Mouse (Mus musculus) CH12.LX (cell line): ENCODE measurements around the gene H60c. TPM values are rescaled to one million over a fixed set of nuclear protein-coding genes. Genes with fewer than 3 reads are reported as not detected.

ENCODE experiments used
- DNase-seq: peaks from one replicate; pipeline ENCODE4 v3.0.0-alpha.2; 2013; ENCODE audit errors: extremely low read depth
- H3K27ac ChIP-seq: 2 replicates; pipeline ENCODE4 v1.5.1; 2012; ENCODE audit warnings: low read depth, mild to moderate bottlenecking, control low read depth, moderate library complexity; ENCODE audit not compliant: insufficient read depth
- H3K27me3 ChIP-seq: replicated peaks from 2 replicates; pipeline ENCODE3; 2012; ENCODE audit warnings: inconsistent platforms
- H3K36me3 ChIP-seq, 2 experiments: replicated peaks in 1 of 2; 2 replicates each; pipeline versions ENCODE3 to v1.6.1; 2012; ENCODE audit warnings: inconsistent platforms in 1 of 2, low read length in 1 of 2, mild to moderate bottlenecking in 1 of 2, mixed read lengths in 1 of 2, moderate library complexity in 1 of 2; ENCODE audit not compliant: control insufficient read depth in 1 of 2, insufficient read depth in 1 of 2
- H3K4me1 ChIP-seq, 2 experiments: 2 replicates each; pipeline ENCODE4 v1.6.1; 2012; ENCODE audit warnings: inconsistent platforms in 1 of 2, moderate library complexity in 1 of 2; ENCODE audit not compliant: insufficient read depth in 2 of 2, control insufficient read depth in 1 of 2
- H3K4me2 ChIP-seq: 2 replicates; pipeline ENCODE4 v1.6.1; 2012; ENCODE audit warnings: low read depth, mild to moderate bottlenecking, control low read depth; ENCODE audit not compliant: poor library complexity, insufficient read depth, severe bottlenecking
- H3K4me3 ChIP-seq, 3 experiments: fragments of 150-350 bp in 1 of 3; sonication (generic) in 1 of 3; replicated peaks in 1 of 3; 2 replicates each; pipeline versions ENCODE3 to v1.5.1; 2011 to 2012; ENCODE audit warnings: low read depth in 2 of 3, low read length in 2 of 3, mild to moderate bottlenecking in 2 of 3, moderate library complexity in 2 of 3, control low read depth in 1 of 3, improper control_type of control experiment in 1 of 3, inconsistent platforms in 1 of 3, mixed read lengths in 1 of 3; ENCODE audit not compliant: poor library complexity in 1 of 3
- H3K79me2 ChIP-seq: replicated peaks from 2 replicates; pipeline ENCODE4 v1.6.1; 2012; ENCODE audit warnings: mild to moderate bottlenecking, moderate library complexity; ENCODE audit not compliant: control insufficient read depth, poor library complexity, insufficient read depth, severe bottlenecking; ENCODE audit errors: extremely low read depth
- H3K9ac ChIP-seq: 2 replicates; pipeline ENCODE4 v1.6.1; 2012; ENCODE audit warnings: low read depth, mild to moderate bottlenecking, control low read depth, moderate library complexity; ENCODE audit not compliant: insufficient read depth
- H3K9me3 ChIP-seq: replicated peaks from 2 replicates; pipeline ENCODE3; 2012; ENCODE audit warnings: low read length, inconsistent platforms, mixed read lengths
- CHD1 ChIP-seq: IDR thresholded peaks from 2 replicates; pipeline ENCODE4 v1.6.1; 2012; ENCODE audit warnings: low read depth, low read length, improper control_type of control experiment, inconsistent platforms
- CHD2 ChIP-seq: IDR thresholded peaks from 2 replicates; pipeline ENCODE4 v1.6.1; 2011; ENCODE audit warnings: low read length, improper control_type of control experiment
- CTCF ChIP-seq, 2 experiments: IDR thresholded peaks in 1 of 2; conservative IDR thresholded peaks in 1 of 2; 2 replicates each; pipeline ENCODE4 v1.5.1; 2011 to 2012; ENCODE audit warnings: low read depth in 2 of 2, low read length in 2 of 2, improper control_type of control experiment in 1 of 2, inconsistent platforms in 1 of 2, mild to moderate bottlenecking in 1 of 2, moderate library complexity in 1 of 2
- ELF1 ChIP-seq: IDR thresholded peaks from 2 replicates; pipeline ENCODE4 v1.6.1; 2014; ENCODE audit warnings: low read depth, mild to moderate bottlenecking, inconsistent platforms, low read length, improper control_type of control experiment
- ETS1 ChIP-seq: conservative IDR thresholded peaks from 2 replicates; pipeline ENCODE4 v1.6.1; 2012; ENCODE audit warnings: low read depth, mild to moderate bottlenecking, inconsistent platforms, low read length, improper control_type of control experiment, moderate library complexity
- GABPA ChIP-seq: IDR thresholded peaks from 2 replicates; pipeline ENCODE4 v1.6.1; 2012; ENCODE audit warnings: low read depth, low read length, improper control_type of control experiment, inconsistent platforms; ENCODE audit not compliant: insufficient replicate concordance
- JUN ChIP-seq: IDR thresholded peaks from 2 replicates; pipeline ENCODE4 v1.6.1; 2011; ENCODE audit warnings: low read depth, mild to moderate bottlenecking, low read length, improper control_type of control experiment, moderate library complexity; ENCODE audit not compliant: insufficient read depth
- JUND ChIP-seq: conservative IDR thresholded peaks from 2 replicates; pipeline ENCODE4 v1.6.1; 2011; ENCODE audit warnings: low read depth, low read length, improper control_type of control experiment
- MAFK ChIP-seq: IDR thresholded peaks from 2 replicates; pipeline ENCODE4 v1.6.1; 2011; ENCODE audit warnings: low read length, improper control_type of control experiment; ENCODE audit not compliant: insufficient replicate concordance
- MEF2A ChIP-seq: IDR thresholded peaks from 2 replicates; pipeline ENCODE4 v1.6.1; 2014; ENCODE audit warnings: low read depth, mild to moderate bottlenecking, inconsistent platforms, low read length, improper control_type of control experiment, borderline replicate concordance
- MXI1 ChIP-seq: IDR thresholded peaks from 2 replicates; pipeline ENCODE4 v1.6.1; 2011; ENCODE audit warnings: mild to moderate bottlenecking, low read depth, low read length, improper control_type of control experiment
- PAX5 ChIP-seq: IDR thresholded peaks from 2 replicates; pipeline ENCODE4 v1.6.1; 2012; ENCODE audit warnings: low read length, inconsistent platforms, mixed read lengths
- RAD21 ChIP-seq: IDR thresholded peaks from 2 replicates; pipeline ENCODE4 v1.6.1; 2011; ENCODE audit warnings: low read depth, mild to moderate bottlenecking, low read length, improper control_type of control experiment, moderate library complexity
- RCOR1 ChIP-seq: conservative IDR thresholded peaks from 2 replicates; pipeline ENCODE4 v1.6.1; 2012; ENCODE audit warnings: low read depth, mild to moderate bottlenecking, inconsistent platforms, low read length, improper control_type of control experiment
- SMC3 ChIP-seq: IDR thresholded peaks from 2 replicates; pipeline ENCODE4 v1.6.1; 2011; ENCODE audit warnings: low read depth, low read length, improper control_type of control experiment
- TCF12 ChIP-seq: IDR thresholded peaks from 2 replicates; pipeline ENCODE4 v1.6.1; 2014; ENCODE audit warnings: low read depth, mild to moderate bottlenecking, inconsistent platforms, low read length, improper control_type of control experiment
- USF1 ChIP-seq: IDR thresholded peaks from 2 replicates; pipeline ENCODE4 v1.6.1; 2014; ENCODE audit warnings: low read depth, mild to moderate bottlenecking, inconsistent platforms, low read length, improper control_type of control experiment
- USF2 ChIP-seq: conservative IDR thresholded peaks from 2 replicates; pipeline ENCODE4 v1.6.1; 2011; ENCODE audit warnings: low read depth, low read length, improper control_type of control experiment
- ZC3H11A ChIP-seq: IDR thresholded peaks from 2 replicates; pipeline ENCODE4 v1.6.1; 2012; ENCODE audit warnings: low read depth, mild to moderate bottlenecking, inconsistent platforms, low read length, improper control_type of control experiment
- ZKSCAN1 ChIP-seq: IDR thresholded peaks from 2 replicates; pipeline ENCODE4 v1.6.1; 2012; ENCODE audit warnings: low read depth, inconsistent platforms, low read length, improper control_type of control experiment, borderline replicate concordance
- ZMIZ1 ChIP-seq: IDR thresholded peaks from 2 replicates; pipeline ENCODE4 v1.6.1; 2012; ENCODE audit warnings: low read depth, mild to moderate bottlenecking, inconsistent platforms, low read length, improper control_type of control experiment
- ZNF384 ChIP-seq: IDR thresholded peaks from 2 replicates; pipeline ENCODE4 v1.6.1; 2012; ENCODE audit warnings: low read depth, low read length, improper control_type of control experiment, inconsistent platforms
- dilution Hi-C: fragments of 300-500 bp; cut with MboI; formaldehyde crosslinking; loops from 2 replicates; pipeline ENCODE4 v1.14.3; 2020; ENCODE audit warnings: low sequenced_read_pairs; ENCODE audit not compliant: extremely low pct_unique_long_range_greater_than_20kb, extremely low pct_ligation_motif_present
- in situ Hi-C: fragments of 300-500 bp; cut with MboI; formaldehyde crosslinking; loops from 3 replicates; pipeline ENCODE4 v1.14.3; 2019; ENCODE audit warnings: low sequenced_read_pairs, low pct_ligation_motif_present, low pct_unique_long_range_greater_than_20kb, mixed read lengths
- polyA plus RNA-seq: library from polyadenylated mRNA; unstranded; fragments of >175 nt; gene quantifications from 2 replicates; pipeline ENCODE4 v1.2.1, GENCODE M21; 2012; ENCODE audit warnings: low read depth; ENCODE audit not compliant: insufficient read length
- total RNA-seq, 2 experiments: library from RNA; depleted of rRNA; stranded (reverse); fragments of 300-350 nt in 1 of 2; fragments of >200 nt in 1 of 2; gene quantifications; 2 replicates each; pipeline ENCODE4 v1.2.3; 2012 to 2014

Gene H60c
- total RNA-seq (2012; rRNA removed) (not detected in 2 replicates), total RNA-seq (2014; rRNA removed) (not detected in 2 replicates), polyA plus RNA-seq (not detected in 2 replicates)

DNA sequence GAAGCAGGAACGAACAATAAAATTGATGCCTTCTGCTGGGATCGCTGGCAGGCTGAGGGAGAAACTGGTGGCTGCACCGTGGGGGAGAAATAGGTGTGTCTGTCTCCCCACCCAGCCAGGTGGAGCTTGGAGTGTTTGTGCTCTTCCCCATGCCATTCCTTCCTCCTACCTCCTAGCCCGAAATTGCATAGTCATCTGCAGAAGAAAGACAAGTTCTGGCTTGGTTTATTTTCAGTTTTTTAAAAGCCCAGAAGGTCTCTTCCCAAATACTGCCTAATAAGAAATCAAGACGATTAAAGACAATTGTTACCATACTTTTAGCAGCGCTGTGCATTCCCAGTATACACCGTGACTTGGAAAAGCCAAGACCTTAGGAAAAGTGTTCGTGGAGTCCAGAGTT, at the start of gene H60c:
Gene H60c (minus strand): TSS at position 101 of the 400 bp plus-strand sequence.
- DNase-seq, result no peak
- Histone ChIP-seq H3K4me3 (no peak within 1 kb of the TSS), H3K36me3 (no peaks in the 10 kb centered on the region), H3K4me1 (no peaks in the 10 kb centered on the region), H3K27ac (no peak within 1 kb of the TSS), H3K9ac (no peak within 1 kb of the TSS), H3K4me2 (no peak within 1 kb of the TSS), H3K9me3 (no peaks in the 10 kb centered on the region), H3K27me3 (no peaks in the 10 kb centered on the region)
- in situ Hi-C loops, result no loop called here
- TF ChIP-seq CHD1 (no peak), MXI1 (no peak), JUND (no peak), RAD21 (no peak), PAX5 (no peak), ZKSCAN1 (no peak), CHD2 (no peak), ETS1 (no peak), TCF12 (no peak), MAFK (no peak), ZC3H11A (no peak), SMC3 (no peak), USF2 (no peak), ELF1 (no peak)
- TF ChIP-seq, all 38 proteins: peak for 0
- dilution Hi-C loops, result no loop called here
- no peaks in the 10 kb centered on the region for H3K79me2 ChIP-seq

DNA sequence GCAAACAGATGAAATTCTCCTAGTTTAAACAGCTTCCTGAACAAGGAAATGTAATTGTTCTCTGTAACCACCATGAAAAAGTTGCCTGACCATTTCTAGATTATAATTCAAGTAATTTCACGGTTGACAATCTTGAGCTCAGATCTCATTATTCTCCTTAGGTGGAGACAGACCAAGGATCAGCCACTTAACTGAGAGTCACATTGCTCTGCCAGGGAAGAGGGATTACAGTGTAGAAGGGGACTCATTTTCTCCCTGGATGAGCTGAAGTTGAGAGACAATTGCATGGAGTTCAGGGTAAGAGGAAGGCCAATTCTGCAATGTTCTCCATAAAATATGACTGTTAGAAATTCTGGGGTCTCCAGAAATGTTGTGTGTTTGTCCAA, 41.2 kb upstream of the H60c start:
- no peak overlapping the region for H3K9ac ChIP-seq
- no peaks in the 10 kb centered on the region for H3K9me3 ChIP-seq
- H3K4me3 ChIP-seq, result no peak overlapping the region
- DNase-seq, result no peak
- in situ Hi-C loops (no loop called here), dilution Hi-C loops (no loop called here)
- no peak overlapping the region for H3K27ac ChIP-seq
- no peaks in the 10 kb centered on the region for H3K36me3 ChIP-seq
- H3K27me3 ChIP-seq, result no peaks in the 10 kb centered on the region
- no peak overlapping the region for H3K4me2 ChIP-seq
- no peaks in the 10 kb centered on the region for H3K4me1 ChIP-seq
- no peaks in the 10 kb centered on the region for H3K79me2 ChIP-seq
- TF ChIP-seq JUN, result no peak
- no peak for TF ChIP-seq ZNF384
- TF ChIP-seq MEF2A, result no peak
- no peak for TF ChIP-seq ZMIZ1
- TF ChIP-seq RCOR1, result no peak
- TF ChIP-seq TCF12, result no peak
- no peak for TF ChIP-seq CTCF (conservative IDR thresholded peaks at IDR 0.05 in 1 of 2, IDR thresholded peaks at IDR 0.05 in 1 of 2; ENCODE audit: low read depth in 2 of 2, low read length in 2 of 2)
- no peak for TF ChIP-seq GABPA
- no peak for TF ChIP-seq USF1
